Mouse (Mus musculus) CH12.LX (cell line): ENCODE data around the gene Rab13. TPM values are rescaled to one million over a fixed set of nuclear protein-coding genes. Genes with fewer than 3 reads are reported as not detected.

Source experiments
- DNase-seq: peaks from one replicate; pipeline ENCODE4 v3.0.0-alpha.2; 2013; ENCODE audit errors: extremely low read depth
- H3K27ac ChIP-seq: 2 replicates; pipeline ENCODE4 v1.5.1; 2012; ENCODE audit warnings: low read depth, mild to moderate bottlenecking, control low read depth, moderate library complexity; ENCODE audit not compliant: insufficient read depth
- H3K27me3 ChIP-seq: replicated peaks from 2 replicates; pipeline ENCODE3; 2012; ENCODE audit warnings: inconsistent platforms
- H3K36me3 ChIP-seq, 2 experiments: replicated peaks in 1 of 2; 2 replicates each; pipeline versions ENCODE3 to v1.6.1; 2012; ENCODE audit warnings: inconsistent platforms in 1 of 2, low read length in 1 of 2, mild to moderate bottlenecking in 1 of 2, mixed read lengths in 1 of 2, moderate library complexity in 1 of 2; ENCODE audit not compliant: control insufficient read depth in 1 of 2, insufficient read depth in 1 of 2
- H3K4me1 ChIP-seq, 2 experiments: 2 replicates each; pipeline ENCODE4 v1.6.1; 2012; ENCODE audit warnings: inconsistent platforms in 1 of 2, moderate library complexity in 1 of 2; ENCODE audit not compliant: insufficient read depth in 2 of 2, control insufficient read depth in 1 of 2
- H3K4me2 ChIP-seq: 2 replicates; pipeline ENCODE4 v1.6.1; 2012; ENCODE audit warnings: low read depth, mild to moderate bottlenecking, control low read depth; ENCODE audit not compliant: poor library complexity, insufficient read depth, severe bottlenecking
- H3K4me3 ChIP-seq, 3 experiments: fragments of 150-350 bp in 1 of 3; sonication (generic) in 1 of 3; replicated peaks in 1 of 3; 2 replicates each; pipeline versions ENCODE3 to v1.5.1; 2011 to 2012; ENCODE audit warnings: low read depth in 2 of 3, low read length in 2 of 3, mild to moderate bottlenecking in 2 of 3, moderate library complexity in 2 of 3, control low read depth in 1 of 3, improper control_type of control experiment in 1 of 3, inconsistent platforms in 1 of 3, mixed read lengths in 1 of 3; ENCODE audit not compliant: poor library complexity in 1 of 3
- H3K79me2 ChIP-seq: replicated peaks from 2 replicates; pipeline ENCODE4 v1.6.1; 2012; ENCODE audit warnings: mild to moderate bottlenecking, moderate library complexity; ENCODE audit not compliant: control insufficient read depth, poor library complexity, insufficient read depth, severe bottlenecking; ENCODE audit errors: extremely low read depth
- H3K9ac ChIP-seq: 2 replicates; pipeline ENCODE4 v1.6.1; 2012; ENCODE audit warnings: low read depth, mild to moderate bottlenecking, control low read depth, moderate library complexity; ENCODE audit not compliant: insufficient read depth
- H3K9me3 ChIP-seq: replicated peaks from 2 replicates; pipeline ENCODE3; 2012; ENCODE audit warnings: low read length, inconsistent platforms, mixed read lengths
- CHD1 ChIP-seq: IDR thresholded peaks from 2 replicates; pipeline ENCODE4 v1.6.1; 2012; ENCODE audit warnings: low read depth, low read length, improper control_type of control experiment, inconsistent platforms
- CTCF ChIP-seq, 2 experiments: IDR thresholded peaks in 1 of 2; conservative IDR thresholded peaks in 1 of 2; 2 replicates each; pipeline ENCODE4 v1.5.1; 2011 to 2012; ENCODE audit warnings: low read depth in 2 of 2, low read length in 2 of 2, improper control_type of control experiment in 1 of 2, inconsistent platforms in 1 of 2, mild to moderate bottlenecking in 1 of 2, moderate library complexity in 1 of 2
- ELF1 ChIP-seq: IDR thresholded peaks from 2 replicates; pipeline ENCODE4 v1.6.1; 2014; ENCODE audit warnings: low read depth, mild to moderate bottlenecking, inconsistent platforms, low read length, improper control_type of control experiment
- ETS1 ChIP-seq: conservative IDR thresholded peaks from 2 replicates; pipeline ENCODE4 v1.6.1; 2012; ENCODE audit warnings: low read depth, mild to moderate bottlenecking, inconsistent platforms, low read length, improper control_type of control experiment, moderate library complexity
- HCFC1 ChIP-seq: IDR thresholded peaks from 2 replicates; pipeline ENCODE4 v1.6.1; 2012; ENCODE audit warnings: low read depth, mild to moderate bottlenecking, inconsistent platforms, low read length, improper control_type of control experiment
- IRF4 ChIP-seq: IDR thresholded peaks from 2 replicates; pipeline ENCODE4 v1.6.1; 2014; ENCODE audit warnings: low read depth, mild to moderate bottlenecking, inconsistent platforms, low read length, improper control_type of control experiment
- MAX ChIP-seq: IDR thresholded peaks from 2 replicates; pipeline ENCODE4 v1.6.1; 2011; ENCODE audit warnings: low read length, improper control_type of control experiment
- MXI1 ChIP-seq: IDR thresholded peaks from 2 replicates; pipeline ENCODE4 v1.6.1; 2011; ENCODE audit warnings: mild to moderate bottlenecking, low read depth, low read length, improper control_type of control experiment
- MYC ChIP-seq: IDR thresholded peaks from 2 replicates; pipeline ENCODE4 v1.6.1; 2011; ENCODE audit warnings: low read depth, mild to moderate bottlenecking, improper control_type of control experiment, low read length
- NRF1 ChIP-seq: IDR thresholded peaks from 2 replicates; pipeline ENCODE4 v1.6.1; 2014; ENCODE audit warnings: low read depth, mild to moderate bottlenecking, inconsistent platforms, low read length, improper control_type of control experiment, moderate library complexity
- POLR2A ChIP-seq: IDR thresholded peaks from 2 replicates; pipeline ENCODE4 v1.6.1; 2011; ENCODE audit warnings: low read depth, mild to moderate bottlenecking, improper control_type of control experiment, low read length
- SMC3 ChIP-seq: IDR thresholded peaks from 2 replicates; pipeline ENCODE4 v1.6.1; 2011; ENCODE audit warnings: low read depth, low read length, improper control_type of control experiment
- TBP ChIP-seq: conservative IDR thresholded peaks from 2 replicates; pipeline ENCODE4 v1.6.1; 2011; ENCODE audit warnings: low read depth, low read length, improper control_type of control experiment
- UBTF ChIP-seq: IDR thresholded peaks from 2 replicates; pipeline ENCODE4 v1.6.1; 2012; ENCODE audit warnings: low read depth, mild to moderate bottlenecking, inconsistent platforms, low read length, improper control_type of control experiment, moderate library complexity
- USF2 ChIP-seq: conservative IDR thresholded peaks from 2 replicates; pipeline ENCODE4 v1.6.1; 2011; ENCODE audit warnings: low read depth, low read length, improper control_type of control experiment
- ZC3H11A ChIP-seq: IDR thresholded peaks from 2 replicates; pipeline ENCODE4 v1.6.1; 2012; ENCODE audit warnings: low read depth, mild to moderate bottlenecking, inconsistent platforms, low read length, improper control_type of control experiment
- dilution Hi-C: fragments of 300-500 bp; cut with MboI; formaldehyde crosslinking; loops from 2 replicates; pipeline ENCODE4 v1.14.3; 2020; ENCODE audit warnings: low sequenced_read_pairs; ENCODE audit not compliant: extremely low pct_unique_long_range_greater_than_20kb, extremely low pct_ligation_motif_present
- in situ Hi-C: fragments of 300-500 bp; cut with MboI; formaldehyde crosslinking; loops from 3 replicates; pipeline ENCODE4 v1.14.3; 2019; ENCODE audit warnings: low sequenced_read_pairs, low pct_ligation_motif_present, low pct_unique_long_range_greater_than_20kb, mixed read lengths
- polyA plus RNA-seq: library from polyadenylated mRNA; unstranded; fragments of >175 nt; gene quantifications from 2 replicates; pipeline ENCODE4 v1.2.1, GENCODE M21; 2012; ENCODE audit warnings: low read depth; ENCODE audit not compliant: insufficient read length
- total RNA-seq, 2 experiments: library from RNA; depleted of rRNA; stranded (reverse); fragments of 300-350 nt in 1 of 2; fragments of >200 nt in 1 of 2; gene quantifications; 2 replicates each; pipeline ENCODE4 v1.2.3; 2012 to 2014

Rab13 gene
- total and polyA plus RNA-seq, 3 experiments: 0.63 to 3.3 TPM; not detected in 1

GRCm38 (mm10) chr3:90231507-90232333, 18.2 kb downstream of the Rab13 start, which contains the start of gene Jtb (continued):
- TF ChIP-seq NRF1 (peak; percentile 95), HCFC1 (peak; percentile 95), ZC3H11A (no peak), SMC3 (no peak), MYC (peak; percentile 67), POLR2A (peak; percentile 90), CHD1 (no peak), ETS1 (peak; percentile 58), USF2 (peak; percentile 66), TBP (no peak; the same call in none of the 2 replicates), MAX (peak; percentile 77)

- Histone ChIP-seq H3K4me1 (peaks cover 8 to 37% of the 10 kb centered on the region in 2 experiments; a peak in 3 of 4 replicates), H3K36me3 (peaks cover 2 to 16% of the 10 kb centered on the region in 2 experiments), H3K79me2 (no peaks in the 10 kb centered on the region), H3K27me3 (no peaks in the 10 kb centered on the region), H3K9me3 (no peaks in the 10 kb centered on the region), H3K4me2 (no peak overlapping the region), H3K4me3 (no peak overlapping the region), H3K9ac (no peak overlapping the region), H3K27ac (no peak overlapping the region)
- TF ChIP-seq MXI1: no peak
- 0 out of 2 replicates have a peak, but pooled peaks have one; percentile 14 for TF ChIP-seq IRF4
- in situ Hi-C loops (no loop called here), dilution Hi-C loops (no loop called here)
- DNase-seq: no peak
Observed at GRCm38 (mm10) chr3:90241251-90241650, 27.8 kb downstream of the Rab13 start.

GRCm38 (mm10) chr3:90241669-90242358, 28.3 kb downstream of the Rab13 start:
- H3K36me3 ChIP-seq: peaks cover 0 to 10% of the 10 kb centered on the region in 2 experiments
- DNase-seq: no peak
- no peaks in the 10 kb centered on the region for H3K79me2 ChIP-seq
- no peaks in the 10 kb centered on the region for H3K9me3 ChIP-seq
- TF ChIP-seq CTCF (conservative IDR thresholded peaks at IDR 0.05 in 1 of 2, IDR thresholded peaks at IDR 0.05 in 1 of 2; ENCODE audit: low read depth in 2 of 2, low read length in 2 of 2): no peak
- no peak for TF ChIP-seq UBTF
- no peak for TF ChIP-seq ELF1
- dilution Hi-C loops: no loop called here
- in situ Hi-C loops: no loop called here
- H3K4me3 ChIP-seq: no peak overlapping the region
- peaks cover 10 to 37% of the 10 kb centered on the region in 2 experiments; a peak in 3 of 4 replicates for H3K4me1 ChIP-seq
- no peak overlapping the region for H3K27ac ChIP-seq
- H3K27me3 ChIP-seq: no peaks in the 10 kb centered on the region
- no peak overlapping the region for H3K9ac ChIP-seq
- H3K4me2 ChIP-seq: no peak overlapping the region
